Mouse (Mus musculus): ENCODE measurements around the gene Pck1. TPM values are rescaled to one million over a fixed set of nuclear protein-coding genes. Genes with fewer than 3 reads are reported as not detected.

Pck1 gene
- polyA plus RNA-seq, 1 experiment, result 871 TPM

DNA sequence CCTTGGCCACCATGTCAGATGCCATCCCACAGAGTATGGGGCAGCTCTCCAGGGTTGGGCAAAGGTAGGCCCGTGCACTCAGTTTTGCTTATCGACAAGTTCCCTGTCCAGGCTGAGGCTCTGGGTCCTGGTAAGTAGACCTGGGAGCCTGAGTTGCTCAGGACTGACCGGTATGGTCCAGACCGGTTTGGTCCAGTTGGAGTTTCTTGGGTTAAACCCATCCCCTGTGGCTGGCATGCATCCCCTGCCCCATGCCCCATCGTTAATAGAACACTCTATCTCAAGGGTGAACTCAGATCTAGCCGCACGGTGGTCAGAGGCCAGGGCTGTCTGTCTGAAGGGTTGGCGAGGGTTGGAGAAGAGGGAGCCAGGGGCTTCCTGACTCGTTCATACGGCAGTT is 12.1 kb downstream of the Pck1 start:
- Histone ChIP-seq H3K4me3 (ENCODE audit: insufficient read depth, low read depth, low read length) (no peak overlapping the region), H3K27me3 (replicated peaks; ENCODE audit: control insufficient read depth, insufficient read depth, low read length) (no peaks in the 10 kb centered on the region), H3K36me3 (ENCODE audit: control insufficient read depth, insufficient read depth, low read length) (no peaks in the 10 kb centered on the region), H3K27ac (ENCODE audit: insufficient read depth, low read depth, low read length) (peak overlapping the region; percentile 47; the same call in 1 of the 2 replicates), H3K4me1 (ENCODE audit: control insufficient read depth, insufficient read depth, low read length) (peaks cover 15% of the 10 kb centered on the region; the same call in 1 of the 2 replicates)
- DNase-seq, result peak; percentile 81
- WGBS, result 56% methylated on average over 10 of the region's 10 CpGs
- TF ChIP-seq CTCF (conservative IDR thresholded peaks at IDR 0.05; ENCODE audit: insufficient read depth, insufficient read length, low read depth, low read length) (no peak), POLR2A (IDR thresholded peaks at IDR 0.05; ENCODE audit: low read depth, low read length) (no peak)

DNA sequence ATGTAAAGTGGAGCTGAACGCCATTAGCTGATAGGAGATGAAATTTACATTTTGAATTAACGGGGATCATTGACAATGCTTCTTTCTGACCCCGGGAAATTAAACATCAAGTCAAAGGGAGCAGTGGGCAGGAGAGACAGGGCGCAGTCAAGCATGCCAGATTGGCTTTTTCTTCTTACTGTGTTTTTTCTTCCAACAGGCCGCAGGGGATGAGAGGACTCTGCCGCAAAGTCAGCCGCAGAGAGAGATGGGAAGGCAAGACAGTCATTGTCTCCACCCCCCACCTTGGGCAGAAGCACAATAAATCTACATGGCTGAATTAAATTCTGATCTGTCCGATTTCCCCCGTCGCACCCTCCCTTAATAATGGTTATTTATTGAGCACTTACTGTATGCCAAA is 12.5 kb downstream of the Pck1 start:
- Histone ChIP-seq H3K36me3 (ENCODE audit: control insufficient read depth, insufficient read depth, low read length) (no peaks in the 10 kb centered on the region), H3K27ac (ENCODE audit: insufficient read depth, low read depth, low read length) (peak overlapping the region; percentile 40; the same call in 1 of the 2 replicates), H3K4me3 (ENCODE audit: insufficient read depth, low read depth, low read length) (no peak overlapping the region), H3K4me1 (ENCODE audit: control insufficient read depth, insufficient read depth, low read length) (peaks cover 17% of the 10 kb centered on the region; the same call in 1 of the 2 replicates), H3K27me3 (replicated peaks; ENCODE audit: control insufficient read depth, insufficient read depth, low read length) (no peaks in the 10 kb centered on the region)
- TF ChIP-seq CTCF (conservative IDR thresholded peaks at IDR 0.05; ENCODE audit: insufficient read depth, insufficient read length, low read depth, low read length) (no peak), POLR2A (IDR thresholded peaks at IDR 0.05; ENCODE audit: low read depth, low read length) (no peak)
- 73% methylated on average over 10 of the region's 10 CpGs for WGBS
- DNase-seq, result peak; percentile 52

DNA sequence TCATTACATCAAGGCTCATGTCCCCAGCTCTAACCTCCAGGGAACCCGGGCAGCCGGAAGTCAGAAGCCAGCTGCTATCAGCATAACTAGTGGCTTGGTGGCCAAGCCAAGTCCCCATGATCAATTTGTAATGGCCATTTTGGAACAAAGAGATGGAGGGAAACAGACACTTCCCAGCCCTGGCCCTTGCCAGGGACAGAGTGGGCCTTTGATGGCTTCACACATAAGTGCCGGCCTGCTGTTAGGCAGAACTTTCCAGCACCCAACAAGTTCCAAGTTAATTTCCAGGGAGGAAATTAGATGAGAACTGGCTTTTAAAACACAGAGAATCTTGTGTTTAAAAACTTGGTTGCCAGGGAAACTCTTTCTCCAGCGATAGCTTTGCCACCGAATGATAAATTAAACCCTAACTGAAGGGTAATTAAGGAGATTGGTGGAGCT is 15.6 kb downstream of the Pck1 start:
- H3K36me3 ChIP-seq (ENCODE audit: control insufficient read depth, insufficient read depth, low read length), result no peaks in the 10 kb centered on the region
- TF ChIP-seq CTCF (conservative IDR thresholded peaks at IDR 0.05; ENCODE audit: insufficient read depth, insufficient read length, low read depth, low read length) (no peak), POLR2A (IDR thresholded peaks at IDR 0.05; ENCODE audit: low read depth, low read length) (no peak)
- no peak overlapping the region for H3K4me3 ChIP-seq (ENCODE audit: insufficient read depth, low read depth, low read length)
- H3K27me3 ChIP-seq (replicated peaks; ENCODE audit: control insufficient read depth, insufficient read depth, low read length), result no peaks in the 10 kb centered on the region
- H3K27ac ChIP-seq (ENCODE audit: insufficient read depth, low read depth, low read length), result no peak overlapping the region
- WGBS, result 57% methylated on average over 5 of the region's 5 CpGs
- DNase-seq, result no peak
- peaks cover 35% of the 10 kb centered on the region for H3K4me1 ChIP-seq (ENCODE audit: control insufficient read depth, insufficient read depth, low read length)

DNA sequence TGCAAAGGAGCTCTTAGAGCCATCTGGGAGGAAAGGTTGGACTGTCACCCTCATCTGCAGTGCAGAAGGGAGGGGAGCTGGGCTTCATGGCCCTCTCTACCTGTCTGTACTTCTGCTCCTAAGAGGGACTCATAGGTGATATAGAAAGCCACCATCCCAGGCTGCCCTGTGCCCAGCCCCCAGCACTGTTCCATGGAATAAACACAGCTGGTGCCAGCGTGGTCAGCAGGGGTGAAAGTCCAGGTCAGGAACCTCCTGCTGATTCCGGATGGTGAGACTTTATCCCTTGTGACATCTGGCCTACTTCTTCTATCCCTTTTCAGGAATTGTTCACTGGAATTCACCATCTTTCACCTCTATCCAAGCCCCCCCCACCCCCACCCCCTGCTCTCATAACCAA is 17.2 kb downstream of the Pck1 start:
- Histone ChIP-seq H3K36me3 (ENCODE audit: control insufficient read depth, insufficient read depth, low read length) (no peaks in the 10 kb centered on the region), H3K27me3 (replicated peaks; ENCODE audit: control insufficient read depth, insufficient read depth, low read length) (no peaks in the 10 kb centered on the region), H3K4me1 (ENCODE audit: control insufficient read depth, insufficient read depth, low read length) (peaks cover 36% of the 10 kb centered on the region), H3K27ac (ENCODE audit: insufficient read depth, low read depth, low read length) (peak overlapping the region; percentile 39; the same call in 1 of the 2 replicates), H3K4me3 (ENCODE audit: insufficient read depth, low read depth, low read length) (no peak overlapping the region)
- WGBS, result 40% methylated on average over 2 of the region's 2 CpGs
- peak; percentile 94 for DNase-seq
- TF ChIP-seq POLR2A (IDR thresholded peaks at IDR 0.05; ENCODE audit: low read depth, low read length) (no peak), CTCF (conservative IDR thresholded peaks at IDR 0.05; ENCODE audit: insufficient read depth, insufficient read length, low read depth, low read length) (no peak)

DNA sequence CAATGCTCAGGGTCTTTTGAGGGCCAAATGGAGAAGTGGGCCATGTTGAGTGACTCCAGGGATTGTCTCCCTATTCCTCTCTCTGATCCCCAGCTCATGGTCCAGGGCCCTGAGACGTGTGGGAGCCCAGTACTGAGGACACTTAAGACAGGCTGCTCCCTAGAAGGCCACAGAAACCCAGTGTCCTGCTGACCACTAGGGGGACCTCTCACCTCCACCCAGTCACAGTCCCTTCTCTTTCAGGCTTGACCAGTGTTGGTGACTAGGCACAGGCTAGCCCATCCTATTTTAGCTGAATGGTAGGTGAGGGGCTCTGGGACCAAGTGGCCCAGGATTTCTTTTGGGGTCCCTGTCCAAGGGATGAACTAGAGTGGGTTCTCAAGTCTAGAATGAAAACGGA is 17.9 kb downstream of the Pck1 start:
- H3K4me1 ChIP-seq (ENCODE audit: control insufficient read depth, insufficient read depth, low read length), result peaks cover 36% of the 10 kb centered on the region
- H3K27me3 ChIP-seq (replicated peaks; ENCODE audit: control insufficient read depth, insufficient read depth, low read length), result no peaks in the 10 kb centered on the region
- no peak overlapping the region for H3K4me3 ChIP-seq (ENCODE audit: insufficient read depth, low read depth, low read length)
- WGBS, result 58% methylated on average over 2 of the region's 2 CpGs
- peak overlapping the region; percentile 39; the same call in 1 of the 2 replicates for H3K27ac ChIP-seq (ENCODE audit: insufficient read depth, low read depth, low read length)
- peak; percentile 33 for DNase-seq
- H3K36me3 ChIP-seq (ENCODE audit: control insufficient read depth, insufficient read depth, low read length), result no peaks in the 10 kb centered on the region
- TF ChIP-seq POLR2A (IDR thresholded peaks at IDR 0.05; ENCODE audit: low read depth, low read length), result no peak
- peak; percentile 48 for TF ChIP-seq CTCF (conservative IDR thresholded peaks at IDR 0.05; ENCODE audit: insufficient read depth, insufficient read length, low read depth, low read length)

DNA sequence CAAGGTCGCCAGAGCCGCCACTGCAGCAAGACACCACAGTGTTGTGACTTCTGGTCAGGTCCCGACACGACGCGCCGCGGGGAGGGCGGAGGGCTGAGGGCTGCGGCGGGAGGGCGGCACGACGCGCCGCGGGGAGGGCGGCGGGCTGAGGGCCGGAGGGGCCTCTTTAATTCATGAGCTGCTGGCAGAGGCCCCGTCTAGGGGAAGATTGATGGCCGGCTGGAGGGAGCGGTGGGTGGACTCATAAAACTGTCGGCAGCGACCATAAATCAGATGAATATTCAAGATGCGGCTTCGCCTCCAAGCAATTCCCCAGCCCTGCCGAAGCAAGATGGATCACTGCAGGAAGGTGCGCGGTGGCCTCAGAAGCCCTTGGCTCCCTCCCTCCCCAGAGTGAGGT is 18.6 kb downstream of the Pck1 start:
- peaks cover 36% of the 10 kb centered on the region for H3K4me1 ChIP-seq (ENCODE audit: control insufficient read depth, insufficient read depth, low read length)
- peak overlapping the region; percentile 34; the same call in 1 of the 2 replicates for H3K27ac ChIP-seq (ENCODE audit: insufficient read depth, low read depth, low read length)
- TF ChIP-seq CTCF (conservative IDR thresholded peaks at IDR 0.05; ENCODE audit: insufficient read depth, insufficient read length, low read depth, low read length) (no peak), POLR2A (IDR thresholded peaks at IDR 0.05; ENCODE audit: low read depth, low read length) (no peak)
- 2% methylated on average over 30 of the region's 30 CpGs for WGBS
- H3K27me3 ChIP-seq (replicated peaks; ENCODE audit: control insufficient read depth, insufficient read depth, low read length), result no peaks in the 10 kb centered on the region
- H3K4me3 ChIP-seq (ENCODE audit: insufficient read depth, low read depth, low read length), result no peak overlapping the region
- no peaks in the 10 kb centered on the region for H3K36me3 ChIP-seq (ENCODE audit: control insufficient read depth, insufficient read depth, low read length)
- peak; percentile 90 for DNase-seq

DNA sequence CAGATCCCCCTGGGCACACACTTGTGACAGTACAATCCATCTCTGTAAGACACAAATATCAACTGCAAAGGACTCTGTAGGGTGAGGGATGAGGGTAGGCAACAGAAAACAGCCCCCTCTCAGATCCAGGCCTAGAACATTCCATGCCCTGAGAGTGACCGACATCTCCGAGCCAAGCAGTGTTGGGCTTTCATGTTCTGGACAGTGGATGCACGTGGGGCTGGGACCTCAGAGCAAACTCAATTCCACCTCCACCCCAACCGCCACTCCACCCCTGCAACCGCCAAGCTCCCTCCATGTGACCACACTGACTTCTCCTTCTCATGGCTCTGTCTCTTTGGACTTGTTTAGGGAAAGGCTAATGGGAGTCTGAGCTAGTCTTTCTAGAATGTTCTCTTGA is 19.1 kb downstream of the Pck1 start:
- Histone ChIP-seq H3K27me3 (replicated peaks; ENCODE audit: control insufficient read depth, insufficient read depth, low read length) (no peaks in the 10 kb centered on the region), H3K36me3 (ENCODE audit: control insufficient read depth, insufficient read depth, low read length) (no peaks in the 10 kb centered on the region), H3K4me1 (ENCODE audit: control insufficient read depth, insufficient read depth, low read length) (peaks cover 36% of the 10 kb centered on the region), H3K4me3 (ENCODE audit: insufficient read depth, low read depth, low read length) (no peak overlapping the region), H3K27ac (ENCODE audit: insufficient read depth, low read depth, low read length) (peak overlapping the region; percentile 34; the same call in 1 of the 2 replicates)
- TF ChIP-seq POLR2A (IDR thresholded peaks at IDR 0.05; ENCODE audit: low read depth, low read length), result no peak
- TF ChIP-seq CTCF (conservative IDR thresholded peaks at IDR 0.05; ENCODE audit: insufficient read depth, insufficient read length, low read depth, low read length), result no peak
- 44% methylated on average over 5 of the region's 5 CpGs for whole genome bisulfite sequencing
- DNase-seq, result peak; percentile 28

All from kidney, adult 2 months (tissue).